Mouse (Mus musculus): ENCODE results near the gene Ngfr.

Ngfr gene

GRCm38 (mm10) chr11:95567936-95568715, 19.4 kb downstream of the Ngfr start:
- DNase-seq (ENCODE audit: low spot score in 2 of 2): no peak

GRCm38 (mm10) chr11:95567366-95567765, 20.2 kb downstream of the Ngfr start:
- no peak for DNase-seq (ENCODE audit: low spot score in 2 of 2)

GRCm38 (mm10) chr11:95565327-95565726, 22.2 kb downstream of the Ngfr start:
- no peak for DNase-seq (ENCODE audit: low spot score in 2 of 2)

- DNase-seq (ENCODE audit: low spot score in 2 of 2): no peak
Observed at GRCm38 (mm10) chr11:95563849-95564248, 23.7 kb downstream of the Ngfr start.

GRCm38 (mm10) chr11:95560773-95561172, 26.8 kb downstream of the Ngfr start:
- no peak for DNase-seq (ENCODE audit: low spot score in 2 of 2)

- DNase-seq (ENCODE audit: low spot score in 2 of 2): no peak
Observed at GRCm38 (mm10) chr11:95559761-95560160, 27.8 kb downstream of the Ngfr start.

- no peak for DNase-seq (ENCODE audit: low spot score in 2 of 2)
Observed at GRCm38 (mm10) chr11:95557719-95558118, 29.8 kb downstream of the Ngfr start.

GRCm38 (mm10) chr11:95557032-95557431, 30.5 kb downstream of the Ngfr start:
- no peak for DNase-seq (ENCODE audit: low spot score in 2 of 2)

- DNase-seq (ENCODE audit: low spot score in 2 of 2): no peak
Observed at GRCm38 (mm10) chr11:95555279-95555678, 32.3 kb downstream of the Ngfr start.

GRCm38 (mm10) chr11:95550301-95551021, 37.1 kb downstream of the Ngfr start:
- DNase-seq (ENCODE audit: low spot score in 2 of 2): no peak

- DNase-seq (ENCODE audit: low spot score in 2 of 2): no peak
Observed at GRCm38 (mm10) chr11:95546021-95546782, 41.3 kb downstream of the Ngfr start.

GRCm38 (mm10) chr11:95544546-95545327, 42.8 kb downstream of the Ngfr start:
- no peak for DNase-seq (ENCODE audit: low spot score in 2 of 2)

GRCm38 (mm10) chr11:95540637-95541385, 46.7 kb downstream of the Ngfr start:
- no peak for DNase-seq (ENCODE audit: low spot score in 2 of 2)

GRCm38 (mm10) chr11:95538378-95539104, 49.0 kb downstream of the Ngfr start:
- no peak for DNase-seq (ENCODE audit: low spot score in 2 of 2)

GRCm38 (mm10) chr11:95533484-95534160, 53.9 kb downstream of the Ngfr start:
- peak; percentile 74 to 93 for DNase-seq (ENCODE audit: low spot score in 2 of 2)

GRCm38 (mm10) chr11:95532353-95533072, 55.0 kb downstream of the Ngfr start:
- no peak for DNase-seq (ENCODE audit: low spot score in 2 of 2)

GRCm38 (mm10) chr11:95528231-95528630, 59.3 kb downstream of the Ngfr start:
- DNase-seq (ENCODE audit: low spot score in 2 of 2): no peak

GRCm38 (mm10) chr11:95527307-95527706, 60.2 kb downstream of the Ngfr start:
- DNase-seq (ENCODE audit: low spot score in 2 of 2): no peak

GRCm38 (mm10) chr11:95521563-95521962, 66.0 kb downstream of the Ngfr start:
- DNase-seq (ENCODE audit: low spot score in 2 of 2): peak; percentile 66 to 86
